8 mouse cellular contexts compared by ENCODE assay signal in the genomic region with DNA sequence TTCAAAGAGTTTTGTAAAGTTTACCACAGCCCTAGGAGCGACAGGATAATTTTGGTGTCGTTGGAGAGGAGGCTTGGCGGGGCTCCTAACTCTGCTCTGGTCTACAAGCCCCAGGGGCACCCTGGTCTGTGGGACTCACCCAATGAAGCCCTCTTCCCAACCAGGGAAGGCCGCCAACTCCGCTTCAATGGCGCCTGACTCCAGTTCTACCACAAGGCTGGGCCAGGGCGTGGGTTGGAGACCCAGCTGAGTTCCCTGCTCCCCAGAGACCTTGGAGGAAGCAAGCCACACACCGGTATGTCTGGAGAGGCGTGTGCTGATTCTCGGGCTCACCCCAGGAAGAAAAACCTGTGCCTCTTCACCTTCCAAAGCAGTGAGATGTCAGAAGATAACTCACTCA.
DNase-seq lines count a peak whose midpoint lies in the region; ATAC-seq and TF ChIP-seq lines count a peak whose summit lies in the region.

No protein-coding gene starts in this region.

- no peak overlapping the region for H3K4me2 ChIP-seq in hindbrain, embryonic 12.5 days (replicated peaks)
- no peak overlapping the region for H3K4me2 ChIP-seq in hindbrain, postnatal 0 days (ENCODE audit: low read depth, low read length)
- H3K4me2 ChIP-seq in heart, postnatal 0 days (ENCODE audit: low read depth, low read length): no peak overlapping the region
- peak overlapping the region; percentile 46 for H3K4me2 ChIP-seq in liver, embryonic 11.5 days

- peaks cover 17% of the 10 kb centered on the region for H3K4me1 ChIP-seq in hindbrain, embryonic 12.5 days
- 0 out of 2 replicates have a peak, but pooled peaks cover 4% of the 10 kb centered on the region for H3K4me1 ChIP-seq in hindbrain, postnatal 0 days (ENCODE audit: insufficient read depth, low read length)
- peaks cover 47% of the 10 kb centered on the region for H3K4me1 ChIP-seq in heart, postnatal 0 days (ENCODE audit: control insufficient read depth, insufficient read depth)
- peaks cover 35% of the 10 kb centered on the region for H3K4me1 ChIP-seq in liver, embryonic 11.5 days (replicated peaks; ENCODE audit: control insufficient read depth, insufficient read depth, low read length)

- no peaks in the 10 kb centered on the region for H3K36me3 ChIP-seq in hindbrain, embryonic 12.5 days
- no peaks in the 10 kb centered on the region for H3K36me3 ChIP-seq in hindbrain, postnatal 0 days (ENCODE audit: insufficient read depth, low read length)
- no peaks in the 10 kb centered on the region for H3K36me3 ChIP-seq in heart, postnatal 0 days (replicated peaks; ENCODE audit: control insufficient read depth, insufficient read depth, low read length)
- no peaks in the 10 kb centered on the region for H3K36me3 ChIP-seq in liver, embryonic 11.5 days (ENCODE audit: control insufficient read depth, insufficient read depth, low read length)

- WGBS in hindbrain, embryonic 12.5 days: 68% methylated on average over 10 of the region's 10 CpGs
- WGBS in hindbrain, postnatal 0 days: 76% methylated on average over 10 of the region's 10 CpGs
- WGBS in heart, postnatal 0 days: 49% methylated on average over 10 of the region's 10 CpGs
- WGBS in liver, embryonic 11.5 days: 62% methylated on average over 10 of the region's 10 CpGs

- H3K27me3 ChIP-seq in hindbrain, embryonic 12.5 days: peaks cover 6% of the 10 kb centered on the region
- no peaks in the 10 kb centered on the region for H3K27me3 ChIP-seq in hindbrain, postnatal 0 days (ENCODE audit: insufficient read depth, low read length)
- no peaks in the 10 kb centered on the region for H3K27me3 ChIP-seq in heart, postnatal 0 days (ENCODE audit: control insufficient read depth, insufficient read depth, low read length)
- no peaks in the 10 kb centered on the region for H3K27me3 ChIP-seq in liver, embryonic 11.5 days (replicated peaks; ENCODE audit: control insufficient read depth, insufficient read depth, low read length)

- no peak for DNase-seq in hindbrain, postnatal 0 days (ENCODE audit: low spot score)
- peak; percentile 41 for DNase-seq in NIH3T3 (ENCODE audit: low read depth)
- no peak for DNase-seq in heart, postnatal 0 days (ENCODE audit: low spot score)
- no peak for DNase-seq in liver, embryonic 11.5 days (ENCODE audit: low spot score)
- DNase-seq in spleen, postnatal 14 days (ENCODE audit: low spot score in 2 of 2): no peak
- no peak for DNase-seq in urinary bladder, postnatal 36 days (ENCODE audit: low spot score in 2 of 2)
- DNase-seq in ovary, postnatal 36 days (ENCODE audit: low spot score): no peak

- H3K4me3 ChIP-seq in hindbrain, embryonic 12.5 days: no peak overlapping the region
- no peak overlapping the region for H3K4me3 ChIP-seq in hindbrain, postnatal 0 days (ENCODE audit: low read length)
- H3K4me3 ChIP-seq in heart, postnatal 0 days (ENCODE audit: low read depth, low read length): no peak overlapping the region
- H3K4me3 ChIP-seq in liver, embryonic 11.5 days (ENCODE audit: low read depth, low read length): no peak overlapping the region

- no peak for TF ChIP-seq CTCF in hindbrain, postnatal 0 days (IDR thresholded peaks at IDR 0.05; ENCODE audit: low read depth)
- no peak for TF ChIP-seq CTCF in heart, postnatal 0 days (IDR thresholded peaks at IDR 0.05; ENCODE audit: low read depth)

- ATAC-seq in hindbrain, embryonic 12.5 days (ENCODE audit: low FRiP score): no peak
- ATAC-seq in hindbrain, postnatal 0 days: no peak
- ATAC-seq in heart, postnatal 0 days (ENCODE audit: insufficient read depth, low read depth): no peak
- no peak for ATAC-seq in liver, embryonic 11.5 days (replicated peaks; ENCODE audit: low FRiP score)

- no peak overlapping the region for H3K9ac ChIP-seq in hindbrain, embryonic 12.5 days
- no peak overlapping the region for H3K9ac ChIP-seq in hindbrain, postnatal 0 days (replicated peaks; ENCODE audit: low read length)
- H3K9ac ChIP-seq in heart, postnatal 0 days (replicated peaks; ENCODE audit: low read depth, low read length): no peak overlapping the region
- peak overlapping the region; percentile 46 for H3K9ac ChIP-seq in liver, embryonic 11.5 days (ENCODE audit: low read depth, low read length)

- H3K9me3 ChIP-seq in hindbrain, embryonic 12.5 days (replicated peaks): peaks cover 5% of the 10 kb centered on the region
- H3K9me3 ChIP-seq in hindbrain, postnatal 0 days (ENCODE audit: low read length): no peaks in the 10 kb centered on the region
- H3K9me3 ChIP-seq in heart, postnatal 0 days (replicated peaks; ENCODE audit: control insufficient read depth, low read length): no peaks in the 10 kb centered on the region
- peaks cover 5% of the 10 kb centered on the region for H3K9me3 ChIP-seq in liver, embryonic 11.5 days (ENCODE audit: control insufficient read depth, low read length)

- peak overlapping the region; percentile 55; the same call in 1 of the 2 replicates for H3K27ac ChIP-seq in hindbrain, embryonic 12.5 days
- H3K27ac ChIP-seq in hindbrain, postnatal 0 days: no peak overlapping the region
- peak overlapping the region; percentile 87 for H3K27ac ChIP-seq in heart, postnatal 0 days (ENCODE audit: low read depth)
- peak overlapping the region; percentile 51; the same call in 1 of the 2 replicates for H3K27ac ChIP-seq in liver, embryonic 11.5 days (ENCODE audit: low read depth, low read length)

- no peak for TF ChIP-seq EP300 in heart, postnatal 0 days (IDR thresholded peaks at IDR 0.05; ENCODE audit: low read depth)
